Mouse (Mus musculus) midbrain, embryonic 14.5 days (tissue): ENCODE measurements around the gene Scmh1. TPM values are rescaled to one million over a fixed set of nuclear protein-coding genes. Genes with fewer than 3 reads are reported as not detected.

Experiments
- ATAC-seq: fragments of 200-750 bp; cut with Nextera tagmentation; 2 replicates; pipeline ENCODE4 v1.8.0; 2017; ENCODE audit warnings: moderate number of reproducible peaks, moderate library complexity; ENCODE audit not compliant: low FRiP score, low TSS enrichment
- DNase-seq: peaks from one replicate; pipeline ENCODE4 v3.0.0-alpha.2; 2015
- H3K27ac ChIP-seq: fragments of 300-500 bp; sonication (generic); replicated peaks from 2 replicates; pipeline ENCODE4 v1.5.1; 2014; ENCODE audit warnings: mild to moderate bottlenecking, low read depth, low read length, moderate library complexity
- H3K27me3 ChIP-seq: fragments of 300-500 bp; sonication (generic); 2 replicates; pipeline ENCODE4 v1.6.1; 2014; ENCODE audit warnings: low read length, control low read depth, mixed read lengths; ENCODE audit not compliant: control insufficient read depth, insufficient read depth
- H3K36me3 ChIP-seq: fragments of 300-500 bp; sonication (generic); 2 replicates; pipeline ENCODE4 v1.6.1; 2014; ENCODE audit warnings: low read length, control low read depth; ENCODE audit not compliant: control insufficient read depth, insufficient read depth
- H3K4me1 ChIP-seq: fragments of 300-500 bp; sonication (generic); 2 replicates; pipeline ENCODE4 v1.6.1; 2014; ENCODE audit warnings: mild to moderate bottlenecking, antibody characterized with exemption, low read length, control low read depth; ENCODE audit not compliant: control insufficient read depth, insufficient read depth
- H3K4me2 ChIP-seq: fragments of 300-500 bp; sonication (generic); 2 replicates; pipeline ENCODE4 v1.6.1; 2014; ENCODE audit warnings: mild to moderate bottlenecking, low read length, moderate library complexity
- H3K4me3 ChIP-seq: fragments of 300-500 bp; sonication (generic); replicated peaks from 2 replicates; pipeline ENCODE4 v1.5.1; 2014; ENCODE audit warnings: low read depth, low read length
- H3K9ac ChIP-seq: fragments of 300-500 bp; sonication (generic); replicated peaks from 2 replicates; pipeline ENCODE4 v1.6.1; 2014; ENCODE audit warnings: mild to moderate bottlenecking, low read length, moderate library complexity
- H3K9me3 ChIP-seq: fragments of 300-500 bp; sonication (generic); 2 replicates; pipeline ENCODE4 v1.6.1; 2016; ENCODE audit warnings: low read length, control low read depth, mixed read lengths; ENCODE audit not compliant: control insufficient read depth
- WGBS: fragments of 180-500 bp; shearing (Covaris S2); extraction: QIAGEN DNeasy Blood & Tissue Kit; methylation state at CpG from one replicate; pipeline ENCODE4 v1.1.7; 2014; 5-methylcytosine and 5-hydroxymethylcytosine counted together
- polyA plus RNA-seq: library from polyadenylated mRNA; unstranded; fragments of >200 nt; fragmentation: Nextera tagmentation; extraction: Ambion mirVana; gene quantifications from 2 replicates; pipeline ENCODE4 v1.2.1, GENCODE M21; 2014

The Scmh1 gene
- polyA plus RNA-seq, 1 experiment from 2014 or later = 83.4 TPM

DNA sequence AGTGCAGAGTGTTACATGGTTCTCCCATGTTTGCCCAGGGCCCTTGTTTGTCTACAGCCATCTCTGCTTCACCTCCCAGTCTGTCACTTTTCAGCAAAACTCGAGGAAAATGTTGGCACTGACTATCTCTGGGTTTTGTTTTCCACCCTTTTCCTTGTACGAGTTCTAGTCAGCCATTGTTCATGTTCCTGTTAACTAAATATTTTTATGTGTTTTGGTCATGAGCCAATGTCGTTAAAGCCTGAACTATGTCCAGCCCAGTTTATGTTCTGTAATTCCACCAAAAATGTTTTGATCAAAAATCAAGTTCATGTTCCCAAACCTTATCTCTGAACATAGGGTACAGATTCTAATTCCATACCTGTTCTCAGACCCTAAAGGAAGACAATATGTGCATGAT, 166.6 kb downstream of the Scmh1 start:
- H3K9ac ChIP-seq = no peak overlapping the region
- no peak overlapping the region for H3K4me2 ChIP-seq
- no peaks in the 10 kb centered on the region for H3K27me3 ChIP-seq
- no peaks in the 10 kb centered on the region for H3K9me3 ChIP-seq
- no peak overlapping the region for H3K4me3 ChIP-seq
- no peak overlapping the region for H3K27ac ChIP-seq
- H3K36me3 ChIP-seq = no peaks in the 10 kb centered on the region
- H3K4me1 ChIP-seq = peaks cover 23% of the 10 kb centered on the region
- no peak for DNase-seq
- no peak for ATAC-seq
- 83% methylated on average over 3 of the region's 3 CpGs for WGBS

Other genes starting within 250 kb of the Scmh1 start
- 0.18 TPM in 1 of 2 replicates, not detected in the other for gene Edn2, start 244.1 kb upstream of the Scmh1 start, polyA plus RNA-seq
- 2.0 and 2.6 TPM in 2 replicates for gene Foxo6, start 117.9 kb upstream of the Scmh1 start, polyA plus RNA-seq
- gene Slfnl1, start 127.0 kb downstream of the Scmh1 start, polyA plus RNA-seq = not detected in 2 replicates
- gene Ctps, start 165.0 kb downstream of the Scmh1 start, polyA plus RNA-seq = 77.0 and 95.2 TPM in 2 replicates
- gene Gm8439, start 183.5 kb downstream of the Scmh1 start, polyA plus RNA-seq = not detected in 2 replicates